Mouse (Mus musculus) layer of hippocampus, adult 18-20 months (tissue): Measurements from ENCODE around the gene Alcam. TPM values are rescaled to one million over a fixed set of nuclear protein-coding genes. Genes with fewer than 3 reads are reported as not detected.

Experiments used
- DNase-seq, 2 experiments: peaks; one replicate each; pipeline ENCODE4 v3.0.0; 2022; ENCODE audit warnings: low spot score in 2 of 2
- total RNA-seq, 2 experiments: library from RNA; stranded (reverse); gene quantifications; 2 replicates each; pipeline ENCODE4 v1.2.3; 2021

The Alcam gene
- total RNA-seq, 2 experiments from 2014 or later: 107 to 119 TPM

DNA sequence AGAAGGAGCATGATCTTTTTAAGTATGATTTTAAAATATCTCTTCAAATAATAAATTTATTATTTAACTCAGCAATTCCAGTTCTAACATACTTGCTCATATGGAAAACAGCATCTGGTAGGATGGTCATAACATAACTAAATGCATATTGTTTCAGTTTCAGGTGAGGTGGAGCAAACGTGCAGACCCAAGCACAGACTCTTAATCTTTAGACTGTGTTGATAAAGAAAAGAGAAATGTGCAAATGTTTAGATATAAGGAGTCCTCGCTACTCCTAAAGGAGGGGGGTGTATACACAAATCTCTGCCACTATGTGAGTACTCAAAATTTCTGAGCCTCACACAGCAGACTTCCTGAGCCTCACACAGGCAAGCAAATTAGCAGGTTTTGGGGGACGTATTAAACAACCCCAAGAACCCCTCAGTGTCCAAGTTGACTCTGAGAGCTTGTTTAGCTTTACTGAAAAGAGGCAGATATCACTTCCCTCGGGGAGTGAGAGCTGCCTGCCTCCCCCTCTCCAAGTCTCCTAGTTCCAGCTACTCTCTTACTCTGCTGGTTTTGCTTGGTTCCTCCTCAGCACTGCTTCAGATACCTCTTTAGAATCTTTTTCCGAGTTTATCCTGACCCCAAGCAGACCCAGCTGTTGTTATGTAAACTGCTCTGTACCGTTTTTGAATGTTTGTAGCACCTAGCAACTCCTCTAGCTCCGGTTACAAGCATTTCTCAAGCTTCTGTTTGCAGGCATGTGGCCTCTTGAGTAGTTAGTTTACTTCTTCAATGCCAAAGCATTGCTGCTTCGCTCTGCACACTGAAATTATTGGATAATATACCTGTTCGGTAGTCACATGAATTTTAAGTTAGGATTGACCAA is 10.0 kb downstream of the Alcam start:
- no peak for DNase-seq

DNA sequence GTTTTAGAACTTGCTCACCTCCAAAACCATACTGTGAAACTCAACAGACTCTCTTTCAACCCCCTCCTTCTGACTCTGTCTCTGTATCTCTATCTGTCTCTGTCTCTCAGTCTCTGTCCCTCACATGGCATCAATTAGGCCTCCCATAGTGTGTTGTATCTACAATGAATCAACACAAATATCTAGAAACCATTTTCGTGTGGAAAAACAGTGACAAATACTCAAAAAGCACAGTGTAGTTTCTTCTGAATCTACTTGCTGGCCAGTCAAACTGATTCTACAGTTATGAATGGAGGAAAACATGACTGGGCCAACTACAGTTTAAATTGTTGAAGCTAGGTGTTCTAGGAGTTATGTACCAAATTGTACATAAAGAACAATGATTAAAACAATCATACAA is 10.8 kb downstream of the Alcam start:
- no peak for DNase-seq

DNA sequence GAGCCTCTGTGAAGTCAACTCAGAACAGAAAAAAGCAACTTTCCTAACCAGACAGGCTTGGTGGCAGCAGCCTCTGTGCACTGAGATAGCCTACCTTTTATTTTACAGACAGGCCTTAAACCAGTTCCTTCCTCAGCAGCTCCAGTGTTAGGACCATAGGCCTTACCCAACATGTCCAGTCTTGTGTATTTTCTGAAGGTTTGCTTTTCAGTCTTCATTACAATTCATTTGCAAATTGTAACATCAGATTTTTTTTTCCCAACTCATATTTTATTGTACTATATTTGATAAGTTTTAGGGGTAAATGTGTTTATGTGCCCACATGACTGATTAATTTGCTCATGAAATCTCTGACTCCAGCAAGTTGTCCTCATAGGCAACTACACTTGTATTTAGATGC is 14.3 kb downstream of the Alcam start:
- no peak for DNase-seq

DNA sequence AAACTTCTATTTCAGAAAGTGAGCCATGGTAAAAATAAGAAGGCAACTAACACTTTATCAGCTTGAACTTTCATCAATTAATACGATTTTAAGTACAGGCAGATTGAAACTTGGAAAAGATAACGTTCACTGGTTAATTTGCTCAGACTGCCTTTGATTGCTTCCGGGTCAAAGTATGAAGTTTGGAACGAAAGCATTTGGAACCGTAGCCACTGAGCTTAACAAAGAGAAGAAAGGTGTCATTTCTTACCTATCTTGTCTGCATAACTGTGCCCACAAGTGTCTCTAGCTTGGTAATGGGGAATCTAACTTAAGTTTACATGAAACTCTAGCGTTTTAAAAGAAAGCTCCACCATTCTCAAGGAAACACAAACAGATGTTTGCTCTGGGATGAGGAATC is 14.9 kb downstream of the Alcam start:
- DNase-seq: no peak

- DNase-seq: no peak
Observed at GRCm38 (mm10) chr16:52438216-52438904, 15.5 kb downstream of the Alcam start.

- no peak for DNase-seq
Observed at GRCm38 (mm10) chr16:52433189-52433588, 20.7 kb downstream of the Alcam start.

DNA sequence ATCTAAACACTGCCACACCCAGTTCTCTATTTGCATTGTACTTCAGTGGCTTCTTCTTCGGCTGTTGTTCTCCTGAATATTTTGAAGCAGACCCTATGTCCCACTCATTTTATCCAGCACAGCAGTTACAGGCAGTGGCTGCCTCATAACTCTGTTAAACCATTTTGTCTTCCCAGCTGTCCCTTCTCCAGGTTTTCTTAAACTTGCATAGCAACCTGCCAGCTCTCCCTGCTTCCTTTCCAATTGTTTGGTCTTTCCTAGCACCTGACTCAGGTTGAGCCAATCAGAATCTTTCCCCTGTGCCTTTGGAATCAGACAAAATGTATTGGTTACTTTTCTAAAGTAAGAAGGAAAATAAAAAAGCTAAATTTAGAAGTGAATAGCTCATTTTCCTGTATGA is 21.8 kb downstream of the Alcam start:
- no peak for DNase-seq

DNA sequence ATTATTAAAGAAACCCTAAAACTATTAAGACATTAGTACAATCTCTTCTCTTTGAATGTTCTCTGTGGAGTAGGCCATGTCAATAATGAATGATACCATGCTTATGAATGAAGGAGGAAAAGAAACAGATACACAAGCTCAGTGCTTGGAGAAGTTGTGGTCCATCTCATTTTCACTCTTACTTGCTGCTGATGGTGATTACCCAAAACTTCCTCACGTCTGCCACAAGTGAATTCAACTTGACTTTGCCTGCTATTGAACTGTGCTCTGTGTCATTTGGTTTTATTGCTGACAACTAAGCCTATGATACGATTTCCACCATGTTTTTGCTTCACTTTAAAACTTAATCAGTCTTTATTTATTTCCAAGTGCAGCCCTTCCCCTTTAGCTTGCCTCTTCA is 22.3 kb downstream of the Alcam start:
- DNase-seq: no peak

DNA sequence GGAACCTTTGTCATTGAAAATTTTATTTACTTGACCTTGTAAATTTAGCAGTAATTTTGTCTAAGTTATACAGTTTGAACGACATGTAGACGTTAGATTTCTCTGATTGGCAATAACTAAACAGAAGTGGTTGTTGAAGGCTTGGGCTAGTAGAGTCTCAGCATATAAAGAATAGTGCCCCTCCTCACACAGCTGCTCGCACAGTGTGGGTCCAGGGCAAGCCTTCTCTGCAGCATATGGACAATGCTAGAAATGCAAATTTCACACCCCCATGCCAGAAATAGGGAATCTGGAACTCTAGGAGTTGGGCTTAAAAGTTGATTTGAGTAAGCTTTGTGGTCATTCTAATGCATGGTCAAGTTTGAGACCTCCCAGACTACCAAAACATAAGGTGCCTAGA is 23.8 kb downstream of the Alcam start:
- DNase-seq: no peak

DNA sequence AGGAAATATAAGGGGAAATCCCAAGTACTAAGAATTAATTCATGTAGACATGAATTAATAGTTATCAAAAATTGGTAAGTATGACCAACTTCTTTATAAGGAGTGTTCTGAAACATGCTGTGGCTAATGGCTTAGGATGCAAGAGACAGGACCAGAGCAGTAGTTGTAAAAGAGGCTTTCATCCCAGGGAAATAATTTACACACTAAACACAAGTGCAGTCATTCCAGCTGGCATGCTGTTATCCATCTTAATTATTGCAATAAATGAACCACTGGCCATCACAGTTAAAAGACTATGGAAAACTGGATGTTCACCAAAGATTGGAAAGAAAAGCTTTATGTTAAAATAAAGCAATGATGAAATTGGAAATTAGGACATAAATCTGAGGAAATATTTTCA is 24.2 kb downstream of the Alcam start:
- no peak for DNase-seq

DNA sequence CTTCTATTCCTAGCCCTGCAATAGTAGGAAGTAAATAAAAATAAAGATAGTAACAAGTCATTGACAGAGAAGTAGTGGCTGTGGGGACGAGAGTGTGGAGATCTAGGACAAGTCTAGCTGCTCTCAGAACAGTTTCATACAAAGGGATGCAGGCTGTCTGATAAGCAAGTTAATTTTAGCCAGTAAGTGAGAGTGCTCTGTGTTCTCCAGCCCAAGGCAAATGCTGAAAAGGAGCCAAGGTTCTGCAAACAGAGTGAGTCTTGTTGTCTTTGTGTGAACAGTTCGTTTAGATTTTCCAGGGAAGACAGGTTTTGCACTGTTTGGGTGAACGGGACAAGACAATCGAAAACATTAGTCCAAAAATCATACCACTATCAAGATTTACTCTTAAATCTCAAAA is 25.4 kb downstream of the Alcam start:
- peak; percentile 32 to 83 for DNase-seq

DNA sequence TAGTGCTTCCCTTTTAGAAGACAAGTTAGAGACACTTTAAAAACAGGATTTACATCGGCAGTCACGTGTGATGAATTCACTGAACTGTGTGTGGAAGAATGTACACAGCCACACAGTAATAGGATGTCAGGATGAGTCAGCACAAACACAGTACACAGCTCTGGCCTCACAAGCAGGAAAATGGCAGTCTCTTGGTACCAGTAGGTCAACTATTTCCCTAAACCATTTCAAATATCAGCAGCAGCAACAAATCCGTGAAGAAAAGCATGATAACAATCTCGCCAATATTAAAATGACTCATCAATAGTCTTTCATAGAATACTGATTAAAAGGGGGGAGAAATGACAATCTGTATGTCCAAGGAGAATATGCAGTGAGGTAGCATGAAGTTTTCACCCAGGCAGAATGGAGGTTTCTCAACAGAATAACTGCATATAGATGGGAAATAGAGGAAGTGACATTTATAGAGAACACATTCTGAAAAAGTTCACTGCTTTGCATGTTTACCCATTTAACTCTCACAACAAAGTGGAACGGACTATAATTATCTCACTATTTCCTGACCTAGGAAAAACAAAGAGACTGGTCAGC is 35.2 kb downstream of the Alcam start:
- DNase-seq: no peak

- DNase-seq: peak in 1 of 2 experiments; percentile 15
Observed at GRCm38 (mm10) chr16:52417982-52418381, 35.9 kb downstream of the Alcam start.

DNA sequence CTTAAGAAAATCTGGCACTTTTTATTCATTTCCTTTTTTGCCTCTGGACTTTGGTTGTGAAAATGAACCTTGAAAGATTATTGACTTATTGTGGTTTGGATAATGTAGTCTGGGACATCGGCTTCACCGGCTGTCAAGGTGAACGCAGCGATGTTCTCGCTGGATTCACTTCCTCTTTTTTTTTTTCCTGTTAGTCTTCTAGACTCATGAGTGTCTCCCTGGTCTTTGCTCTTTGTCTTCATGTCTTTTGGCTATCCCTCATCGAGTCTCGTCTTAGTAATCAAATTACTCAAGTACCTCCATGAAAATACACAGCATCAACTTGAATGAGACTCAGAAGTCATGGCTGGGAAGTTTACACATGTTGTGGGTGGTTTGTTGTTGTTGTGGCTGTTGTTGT is 36.7 kb downstream of the Alcam start:
- no peak for DNase-seq

GRCm38 (mm10) chr16:52413714-52414113 is 40.2 kb downstream of the Alcam start:
- DNase-seq: no peak

GRCm38 (mm10) chr16:52406072-52406471 is 47.8 kb downstream of the Alcam start:
- no peak for DNase-seq

- no peak for DNase-seq
Observed at GRCm38 (mm10) chr16:52405272-52405671, 48.6 kb downstream of the Alcam start.

- DNase-seq: no peak
Observed at GRCm38 (mm10) chr16:52399112-52399511, 54.8 kb downstream of the Alcam start.

GRCm38 (mm10) chr16:52386781-52387300 is 67.0 kb downstream of the Alcam start:
- DNase-seq: no peak

GRCm38 (mm10) chr16:52383456-52384185 is 70.3 kb downstream of the Alcam start:
- DNase-seq: no peak
